Mouse (Mus musculus): ENCODE measurements around the gene Piwil4. TPM values are rescaled to one million over a fixed set of nuclear protein-coding genes. Genes with fewer than 3 reads are reported as not detected.

Gene Piwil4
- not detected for polyA plus RNA-seq (2017; shearing (Covaris generic))

DNA sequence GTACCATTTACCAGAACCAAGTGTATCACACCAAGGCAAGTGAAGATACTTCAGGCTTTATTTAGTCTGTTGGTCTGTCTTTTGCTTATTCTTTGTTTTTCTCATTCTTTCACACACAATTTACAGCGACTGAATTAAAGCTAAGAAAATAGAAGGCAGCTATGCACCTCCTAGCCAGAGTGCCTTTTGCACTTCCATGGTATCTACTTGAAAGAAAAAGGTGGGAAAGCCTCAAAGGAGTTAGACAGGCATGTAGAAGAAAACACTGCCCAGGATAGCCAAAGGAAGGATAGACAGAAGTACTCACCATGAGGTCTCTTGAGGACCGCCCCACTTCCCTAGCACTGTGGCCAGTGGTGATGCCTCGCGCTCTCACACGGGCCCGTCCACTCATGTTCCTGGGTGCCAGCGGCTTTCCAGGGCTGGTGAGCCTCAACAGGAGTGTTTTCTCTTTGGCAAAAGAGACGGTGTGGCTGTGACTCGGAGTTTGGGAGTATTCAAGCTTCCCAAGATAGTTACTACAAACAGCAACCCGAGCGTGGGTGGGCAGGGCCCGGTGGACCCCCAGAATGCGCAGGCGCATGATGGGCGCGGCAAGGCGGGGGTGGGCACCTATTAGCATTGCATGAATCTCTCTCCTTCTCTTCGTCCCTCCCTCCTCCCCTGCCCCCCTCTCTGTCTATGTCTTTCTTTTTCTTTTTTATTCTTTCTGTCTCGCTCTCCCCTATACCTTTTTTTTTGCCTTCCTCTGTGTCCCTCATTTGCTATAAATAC lies at the start of gene Piwil4:
TSS of gene Piwil4 (minus strand) at position 583 of the 774 bp plus-strand sequence.

DNA sequence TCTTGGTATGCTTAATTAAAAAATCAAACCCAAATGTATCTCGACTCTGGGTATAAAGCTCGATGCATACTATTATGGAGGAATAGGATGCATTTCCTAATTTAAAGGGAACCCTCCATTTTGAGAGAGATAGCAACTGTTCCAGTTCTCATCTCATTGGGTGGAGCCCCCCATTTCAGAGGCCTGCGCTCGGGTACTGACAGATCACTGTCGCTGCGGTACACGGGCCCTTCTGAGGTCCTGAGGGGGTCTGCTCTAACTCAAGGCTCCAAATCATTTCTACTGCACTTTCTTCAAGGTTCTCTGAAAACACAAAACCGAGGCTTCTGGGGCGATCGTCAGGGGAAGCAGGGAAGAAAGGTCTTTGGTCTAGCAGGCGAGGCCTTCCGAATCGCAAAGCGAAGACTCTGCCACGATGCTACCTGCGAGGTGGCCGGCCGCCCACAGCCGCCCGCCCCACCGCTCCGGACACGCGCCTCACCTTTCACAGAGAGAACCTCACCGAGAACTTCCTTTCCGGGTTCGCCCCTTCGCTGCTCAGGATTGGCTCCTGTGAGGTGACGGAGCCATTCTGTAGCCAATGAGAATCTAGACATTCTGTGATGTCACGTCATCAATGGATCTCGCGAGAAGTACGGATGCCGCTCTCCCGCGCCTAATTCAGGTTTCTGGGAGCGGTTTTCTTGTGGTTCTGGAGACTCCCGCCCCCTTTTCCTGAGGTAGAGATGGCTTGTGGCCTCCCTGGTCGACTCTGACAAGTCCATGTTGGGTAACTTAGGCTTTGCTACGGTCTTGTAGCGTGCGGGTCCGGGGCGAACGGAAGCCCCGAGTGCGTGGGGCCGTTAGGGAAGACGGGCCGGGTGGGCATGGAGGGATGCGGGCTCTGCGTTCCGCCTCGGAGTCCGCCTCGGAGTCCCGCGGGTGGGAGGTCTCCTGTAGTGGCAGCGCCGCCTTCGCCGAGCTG lies 43.8 kb upstream of the Piwil4 start, which contains the start of the genes Mre11a and Ankrd49:
TSS of gene Mre11a (plus strand) at position 616 of the 964 bp plus-strand sequence.
TSS of gene Ankrd49 (minus strand) at position 818 of the 964 bp plus-strand sequence.

DNA sequence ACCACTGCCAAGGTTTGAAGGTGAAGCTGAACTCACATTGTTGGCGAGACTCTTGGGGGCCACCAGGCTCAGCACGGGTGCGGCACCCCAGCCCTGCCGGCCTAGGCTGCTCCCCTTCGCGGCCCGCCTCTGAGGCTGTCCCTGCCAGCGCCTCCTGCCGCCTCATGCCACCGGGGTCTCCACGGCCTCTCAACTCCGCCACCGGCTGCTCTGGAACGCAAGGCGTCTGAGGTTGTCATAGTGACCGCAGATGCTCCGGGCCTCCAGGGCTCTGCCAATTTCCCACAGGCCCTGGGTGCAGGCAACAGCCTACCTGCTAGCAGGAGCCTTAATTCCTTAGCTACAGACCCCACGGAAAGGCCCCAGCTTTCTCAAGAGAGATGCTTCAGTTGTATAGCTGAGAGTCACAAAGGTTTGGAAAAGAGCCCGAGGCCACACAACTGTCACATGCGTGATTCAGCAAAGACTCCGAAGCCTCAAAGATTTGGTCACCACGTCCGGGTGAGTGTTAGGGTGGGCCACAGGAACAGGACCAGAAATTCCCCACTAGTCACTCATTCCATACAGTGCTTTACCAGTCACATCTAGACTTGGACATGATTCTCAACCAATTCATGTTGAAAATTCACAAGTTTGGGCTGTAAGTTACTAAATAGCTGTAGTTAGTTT lies 30.4 kb upstream of the Piwil4 start, which contains the start of gene 1700012B09Rik:
TSS of gene 1700012B09Rik (minus strand) at position 228 of the 669 bp plus-strand sequence.

DNA sequence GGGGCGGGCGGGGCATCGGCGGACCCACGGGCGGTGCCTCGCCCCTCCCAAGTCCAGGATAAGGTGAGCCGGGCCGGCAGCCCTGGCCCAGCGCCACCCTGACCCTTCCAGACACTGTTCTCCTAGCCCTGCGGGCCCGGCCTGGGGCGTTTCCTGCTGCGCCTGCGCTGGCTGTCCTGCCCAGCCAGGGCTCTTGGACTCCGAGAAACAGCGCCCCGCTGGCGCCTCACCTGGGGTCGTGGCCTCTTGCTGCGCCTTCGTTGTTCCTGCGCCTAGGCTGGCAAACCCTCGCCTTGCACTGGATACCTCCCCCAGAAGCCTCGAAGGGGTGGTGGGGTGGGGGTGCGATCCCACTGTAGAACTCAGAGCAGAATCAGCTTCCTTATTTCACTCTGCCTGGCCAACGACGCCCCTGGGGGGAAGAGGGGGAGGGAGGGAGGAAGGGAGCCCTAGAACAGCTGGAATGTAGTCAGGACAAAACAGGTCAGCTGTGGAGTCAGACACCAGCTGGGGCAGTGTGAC lies 11.5 kb upstream of the Piwil4 start, which contains the start of gene Fut4:
TSS of gene Fut4 (minus strand) at position 393 of the 522 bp plus-strand sequence.

Other genes starting within 250 kb of the Piwil4 start
- 1 to 10 TPM; 1.3 to 1.4 TPM for gene Kdm4d, start 240.3 kb downstream of the Piwil4 start, polyA plus RNA-seq (2017; shearing (Covaris generic))
- 100 to 1,000 TPM; 224 to 257 TPM for gene Cwc15, start 240.1 kb downstream of the Piwil4 start, polyA plus RNA-seq (2017; shearing (Covaris generic))
- under 1 TPM; 0.21 to 0.32 TPM for gene Amotl1, start 95.7 kb downstream of the Piwil4 start, polyA plus RNA-seq (2017; shearing (Covaris generic))
- gene Fut4, start 11.7 kb upstream of the Piwil4 start, polyA plus RNA-seq (2017; shearing (Covaris generic)), result under 1 TPM; 0.11 to 0.26 TPM
- gene 1700012B09Rik, start 30.3 kb upstream of the Piwil4 start, polyA plus RNA-seq (2017; shearing (Covaris generic)), result not detected
- gene Mre11a, start 43.9 kb upstream of the Piwil4 start, polyA plus RNA-seq (2017; shearing (Covaris generic)), result 10 to 100 TPM; 30.7 to 32.8 TPM
- 10 to 100 TPM; 19.1 to 27.1 TPM for gene Ankrd49, start 44.1 kb upstream of the Piwil4 start, polyA plus RNA-seq (2017; shearing (Covaris generic))
- gene Gpr83, start 119.5 kb upstream of the Piwil4 start, polyA plus RNA-seq (2017; shearing (Covaris generic)), result 100 to 1,000 TPM in 1 of 2 experiments, 10 to 100 TPM in 1; 76.0 to 121 TPM
- gene Izumo1r, start 163.2 kb upstream of the Piwil4 start, polyA plus RNA-seq (2017; shearing (Covaris generic)), result 100 to 1,000 TPM; 496 to 727 TPM

All from activated CD4-positive, CD25-positive, alpha-beta regulatory T cell (primary cell).